Mouse (Mus musculus) forebrain, embryonic 12.5 days (tissue): ENCODE measurements around the gene Sytl2. TPM values are rescaled to one million over a fixed set of nuclear protein-coding genes. Genes with fewer than 3 reads are reported as not detected.

Experiments
- ATAC-seq: fragments of 200-750 bp; cut with Nextera tagmentation; 2 replicates; pipeline ENCODE4 v1.8.0; 2017; ENCODE audit warnings: moderate TSS enrichment; ENCODE audit not compliant: low FRiP score
- H3K27ac ChIP-seq: fragments of 300-500 bp; sonication (generic); 2 replicates; pipeline ENCODE4 v1.5.1; 2016; ENCODE audit warnings: mild to moderate bottlenecking
- H3K27me3 ChIP-seq: fragments of 300-500 bp; sonication (generic); 2 replicates; pipeline ENCODE4 v1.6.1; 2016; ENCODE audit warnings: mild to moderate bottlenecking
- H3K36me3 ChIP-seq: fragments of 300-500 bp; sonication (generic); replicated peaks from 2 replicates; pipeline ENCODE4 v1.6.1; 2016; ENCODE audit warnings: mild to moderate bottlenecking
- H3K4me1 ChIP-seq: fragments of 300-500 bp; sonication (generic); 2 replicates; pipeline ENCODE4 v1.6.1; 2016
- H3K4me2 ChIP-seq: fragments of 300-500 bp; sonication (generic); 2 replicates; pipeline ENCODE4 v1.6.1; 2016; ENCODE audit warnings: mild to moderate bottlenecking, moderate library complexity
- H3K4me3 ChIP-seq: fragments of 300-500 bp; sonication (generic); replicated peaks from 2 replicates; pipeline ENCODE4 v1.5.1; 2016; ENCODE audit warnings: mild to moderate bottlenecking
- H3K9ac ChIP-seq: fragments of 300-500 bp; sonication (generic); 2 replicates; pipeline ENCODE4 v1.6.1; 2016; ENCODE audit warnings: mild to moderate bottlenecking
- H3K9me3 ChIP-seq: fragments of 300-500 bp; sonication (generic); 2 replicates; pipeline ENCODE4 v1.6.1; 2016
- WGBS: fragments of 180-500 bp; shearing (Covaris S2); methylation state at CpG from one replicate; pipeline ENCODE4 v1.1.7; 2016; 5-methylcytosine and 5-hydroxymethylcytosine counted together
- polyA plus RNA-seq: library from polyadenylated mRNA; unstranded; fragments of >200 nt; fragmentation: Nextera tagmentation; extraction: Ambion mirVana; gene quantifications from 2 replicates; pipeline ENCODE4 v1.2.1, GENCODE M21; 2016

Sytl2 gene
- polyA plus RNA-seq, 1 experiment from 2014 or later: 1.0 TPM

- H3K9me3 ChIP-seq: no peaks in the 10 kb centered on the region
- H3K4me3 ChIP-seq: no peak overlapping the region
- H3K27me3 ChIP-seq: no peaks in the 10 kb centered on the region
- no peaks in the 10 kb centered on the region for H3K4me1 ChIP-seq
- no peak overlapping the region for H3K4me2 ChIP-seq
- H3K9ac ChIP-seq: no peak overlapping the region
- no peak for ATAC-seq
- no peaks in the 10 kb centered on the region for H3K36me3 ChIP-seq
- no peak overlapping the region for H3K27ac ChIP-seq
- 53% methylated on average over 3 of the region's 3 CpGs for WGBS
Measured at GRCm38 (mm10) chr7:90409934-90410333, 107.9 kb downstream of the Sytl2 start.

GRCm38 (mm10) chr7:90426020-90427001, 124.3 kb downstream of the Sytl2 start, which contains the start of gene Ccdc89:
Ccdc89 (plus strand) TSS chr7:90426577.
- Histone ChIP-seq H3K4me1 (peaks cover 9% of the 10 kb centered on the region), H3K36me3 (no peaks in the 10 kb centered on the region), H3K9me3 (no peaks in the 10 kb centered on the region), H3K4me3 (peak within 1 kb of the TSS; percentile 35), H3K9ac (peak within 1 kb of the TSS; percentile 51), H3K4me2 (peak within 1 kb of the TSS; percentile 55), H3K27ac (no peak within 1 kb of the TSS), H3K27me3 (no peaks in the 10 kb centered on the region)
- peak; percentile 100 for ATAC-seq
- WGBS: 24% methylated on average over 29 of the region's 29 CpGs

GRCm38 (mm10) chr7:90427006-90427405, 125.0 kb downstream of the Sytl2 start:
- Histone ChIP-seq H3K4me3 (peak overlapping the region; percentile 35), H3K4me2 (peak overlapping the region; percentile 55), H3K27ac (no peak overlapping the region), H3K9me3 (no peaks in the 10 kb centered on the region), H3K36me3 (no peaks in the 10 kb centered on the region), H3K4me1 (peaks cover 9% of the 10 kb centered on the region), H3K27me3 (no peaks in the 10 kb centered on the region), H3K9ac (no peak overlapping the region)
- no peak for ATAC-seq
- 71% methylated on average over 9 of the region's 9 CpGs for WGBS

GRCm38 (mm10) chr7:90432221-90432620, 130.2 kb downstream of the Sytl2 start:
- no peaks in the 10 kb centered on the region for H3K36me3 ChIP-seq
- ATAC-seq: no peak
- H3K4me3 ChIP-seq: no peak overlapping the region
- no peak overlapping the region for H3K9ac ChIP-seq
- H3K9me3 ChIP-seq: no peaks in the 10 kb centered on the region
- H3K27me3 ChIP-seq: no peaks in the 10 kb centered on the region
- no peak overlapping the region for H3K4me2 ChIP-seq
- H3K27ac ChIP-seq: no peak overlapping the region
- no peaks in the 10 kb centered on the region for H3K4me1 ChIP-seq

- Histone ChIP-seq H3K27me3 (no peaks in the 10 kb centered on the region; the same call in 1 of the 2 replicates), H3K4me3 (no peak overlapping the region), H3K27ac (no peak overlapping the region), H3K4me2 (no peak overlapping the region), H3K4me1 (peaks cover 5% of the 10 kb centered on the region; the same call in 1 of the 2 replicates), H3K9me3 (no peaks in the 10 kb centered on the region), H3K9ac (no peak overlapping the region), H3K36me3 (no peaks in the 10 kb centered on the region)
- no peak for ATAC-seq
- 92% methylated on average over 4 of the region's 4 CpGs for WGBS
Measured at GRCm38 (mm10) chr7:90440044-90440443, 138.0 kb downstream of the Sytl2 start.

GRCm38 (mm10) chr7:90442070-90442469, 140.0 kb downstream of the Sytl2 start:
- H3K9me3 ChIP-seq: no peaks in the 10 kb centered on the region
- H3K4me3 ChIP-seq: peak overlapping the region; percentile 91
- H3K4me1 ChIP-seq: peaks cover 5% of the 10 kb centered on the region; the same call in 1 of the 2 replicates
- H3K27ac ChIP-seq: peak overlapping the region; percentile 99
- H3K4me2 ChIP-seq: peak overlapping the region; percentile 81
- no peaks in the 10 kb centered on the region; the same call in 1 of the 2 replicates for H3K27me3 ChIP-seq
- 2% methylated on average over 4 of the region's 4 CpGs for WGBS
- no peaks in the 10 kb centered on the region; the same call in 1 of the 2 replicates for H3K36me3 ChIP-seq
- H3K9ac ChIP-seq: peak overlapping the region; percentile 99
- ATAC-seq: peak; percentile 12

GRCm38 (mm10) chr7:90442518-90443080, 140.5 kb downstream of the Sytl2 start, which contains the start of gene Crebzf:
Crebzf (plus strand) TSS chr7:90442729.
- H3K27me3 ChIP-seq: no peaks in the 10 kb centered on the region; the same call in 1 of the 2 replicates
- H3K36me3 ChIP-seq: peaks cover 2% of the 10 kb centered on the region; the same call in 1 of the 2 replicates
- H3K4me1 ChIP-seq: peaks cover 5% of the 10 kb centered on the region; the same call in 1 of the 2 replicates
- under 1% methylated on average over 46 of the region's 54 CpGs for WGBS
- no peaks in the 10 kb centered on the region for H3K9me3 ChIP-seq
- peak within 1 kb of the TSS; percentile 91 for H3K4me3 ChIP-seq
- ATAC-seq: peak; percentile 96
- peak within 1 kb of the TSS; percentile 81 for H3K4me2 ChIP-seq
- peak within 1 kb of the TSS; percentile 99 for H3K27ac ChIP-seq
- peak within 1 kb of the TSS; percentile 99 for H3K9ac ChIP-seq

GRCm38 (mm10) chr7:90443101-90444091, 141.3 kb downstream of the Sytl2 start:
- Histone ChIP-seq H3K4me2 (peak overlapping the region; percentile 81), H3K9me3 (no peaks in the 10 kb centered on the region), H3K27ac (peak overlapping the region; percentile 99), H3K27me3 (no peaks in the 10 kb centered on the region; the same call in 1 of the 2 replicates), H3K36me3 (peaks cover 4% of the 10 kb centered on the region; the same call in 1 of the 2 replicates), H3K4me3 (peak overlapping the region; percentile 91), H3K9ac (peak overlapping the region; percentile 99), H3K4me1 (peaks cover 5% of the 10 kb centered on the region; the same call in 1 of the 2 replicates)
- ATAC-seq: peak; percentile 74
- WGBS: under 1% methylated on average over 112 of the region's 123 CpGs

- Histone ChIP-seq H3K4me2 (peak overlapping the region; percentile 81), H3K36me3 (peaks cover 7% of the 10 kb centered on the region), H3K9me3 (no peaks in the 10 kb centered on the region), H3K4me3 (peak overlapping the region; percentile 91), H3K27ac (no peak overlapping the region), H3K9ac (peak overlapping the region; percentile 99), H3K4me1 (peaks cover 5% of the 10 kb centered on the region; the same call in 1 of the 2 replicates), H3K27me3 (no peaks in the 10 kb centered on the region; the same call in 1 of the 2 replicates)
- WGBS: 0% methylated on average over 6 of the region's 6 CpGs
- ATAC-seq: no peak
Measured at GRCm38 (mm10) chr7:90444206-90444605, 142.2 kb downstream of the Sytl2 start.

- Histone ChIP-seq H3K27ac (peak overlapping the region; percentile 91), H3K4me3 (peak overlapping the region; percentile 75), H3K4me2 (peak overlapping the region; percentile 59), H3K36me3 (peaks cover 26% of the 10 kb centered on the region), H3K27me3 (peaks cover 8% of the 10 kb centered on the region; the same call in 1 of the 2 replicates), H3K9ac (peak overlapping the region; percentile 70), H3K9me3 (no peaks in the 10 kb centered on the region), H3K4me1 (peaks cover 12% of the 10 kb centered on the region)
- ATAC-seq: no peak
- 35% methylated on average over 7 of the region's 7 CpGs for whole genome bisulfite sequencing
Measured at GRCm38 (mm10) chr7:90456149-90456844, 154.2 kb downstream of the Sytl2 start.
